Mouse (Mus musculus) brain, embryonic 14.5 days (tissue): ENCODE data around the gene Slc25a35.

Experiments
- CTCF ChIP-seq: fragments of 200-500 bp; IDR thresholded peaks from 2 replicates; pipeline ENCODE4 v1.5.1; 2012; ENCODE audit warnings: inconsistent platforms, mild to moderate bottlenecking, moderate library complexity, borderline replicate concordance; ENCODE audit not compliant: insufficient read depth, insufficient read length; ENCODE audit errors: extremely low read depth
- POLR2A ChIP-seq: fragments of 200-500 bp; IDR thresholded peaks from 2 replicates; pipeline ENCODE4 v1.6.1; 2012; ENCODE audit warnings: mild to moderate bottlenecking, inconsistent platforms, borderline replicate concordance; ENCODE audit not compliant: poor library complexity, insufficient read depth, insufficient read length, severe bottlenecking; ENCODE audit errors: extremely low read depth

- no peak for TF ChIP-seq CTCF
- no peak for TF ChIP-seq POLR2A
Observed at GRCm38 (mm10) chr11:69009508-69009907, 41.6 kb downstream of the Slc25a35 start.
